Mouse (Mus musculus) C2C12 (cell line): ENCODE results near the gene Naip5. TPM values are rescaled to one million over a fixed set of nuclear protein-coding genes. Genes with fewer than 3 reads are reported as not detected.
"Not testable (repeated sequence)": the region's sequence is repeated elsewhere in the genome, so short reads cannot be mapped to it uniquely, and the experiment has no call there.

Source experiments
- H3K27me3 ChIP-seq: one replicate; pipeline ENCODE4 v1.6.1; 2011; ENCODE audit not compliant: control insufficient read depth, insufficient read depth, insufficient read length
- H3K36me3 ChIP-seq: one replicate; pipeline ENCODE4 v1.6.1; 2011; ENCODE audit not compliant: control insufficient read depth, insufficient read depth
- H3K4me3 ChIP-seq: one replicate; pipeline ENCODE4 v1.5.1; 2011; ENCODE audit warnings: mild to moderate bottlenecking, control low read depth; ENCODE audit not compliant: poor library complexity, insufficient read depth, severe bottlenecking
- H3K79me2 ChIP-seq: one replicate; pipeline ENCODE4 v1.6.1; 2011; ENCODE audit not compliant: control insufficient read depth, insufficient read depth
- H3K79me3 ChIP-seq: one replicate; pipeline ENCODE4 v1.6.1; 2011; ENCODE audit warnings: low read depth, control low read depth
- H3ac ChIP-seq: one replicate; pipeline ENCODE3; 2011; ENCODE audit warnings: low read depth; ENCODE audit not compliant: control insufficient read depth, insufficient read length
- CEBPB ChIP-seq: IDR thresholded peaks from one replicate; pipeline ENCODE4 v1.6.1; 2011; ENCODE audit warnings: low read depth, mild to moderate bottlenecking, control low read depth, moderate library complexity
- CTCF ChIP-seq: IDR thresholded peaks from one replicate; pipeline ENCODE4 v1.5.1; 2011; ENCODE audit not compliant: control insufficient read depth, insufficient read depth, insufficient read length
- FOSL1 ChIP-seq: IDR thresholded peaks from one replicate; pipeline ENCODE4 v1.8.0; 2011; ENCODE audit warnings: mild to moderate bottlenecking, low read length; ENCODE audit not compliant: poor library complexity, insufficient read depth, severe bottlenecking
- MAX ChIP-seq: IDR thresholded peaks from one replicate; pipeline ENCODE4 v1.6.1; 2011; ENCODE audit warnings: mild to moderate bottlenecking, control low read depth
- MYOD1 ChIP-seq: IDR thresholded peaks from one replicate; pipeline ENCODE4 v1.6.1; 2011; ENCODE audit warnings: low read depth; ENCODE audit not compliant: control insufficient read depth, insufficient read length
- MYOG ChIP-seq: IDR thresholded peaks from one replicate; pipeline ENCODE4 v1.6.1; 2011; ENCODE audit not compliant: control insufficient read depth, insufficient read length; ENCODE audit errors: extremely low read depth
- USF1 ChIP-seq: IDR thresholded peaks from one replicate; pipeline ENCODE4 v1.6.1; 2011; ENCODE audit warnings: low read depth, mild to moderate bottlenecking, control low read depth, moderate library complexity
- long read RNA-seq, 2 experiments: library from polyadenylated mRNA; unstranded; transcript quantifications; one replicate each; pipeline ENCODE4 v2.0.0; 2019 to 2020
- polyA plus RNA-seq: library from polyadenylated mRNA; unstranded; fragments of >200 nt; fragmentation: generic; extraction: Trizol; gene quantifications from one replicate; pipeline ENCODE4 v1.2.1, GENCODE M21; 2012; ENCODE audit warnings: missing spikeins

Naip5 gene
- 0.01 TPM for polyA plus RNA-seq
- long read RNA-seq, experiment 1: 0 reads
- long read RNA-seq, experiment 2: 0 reads

DNA sequence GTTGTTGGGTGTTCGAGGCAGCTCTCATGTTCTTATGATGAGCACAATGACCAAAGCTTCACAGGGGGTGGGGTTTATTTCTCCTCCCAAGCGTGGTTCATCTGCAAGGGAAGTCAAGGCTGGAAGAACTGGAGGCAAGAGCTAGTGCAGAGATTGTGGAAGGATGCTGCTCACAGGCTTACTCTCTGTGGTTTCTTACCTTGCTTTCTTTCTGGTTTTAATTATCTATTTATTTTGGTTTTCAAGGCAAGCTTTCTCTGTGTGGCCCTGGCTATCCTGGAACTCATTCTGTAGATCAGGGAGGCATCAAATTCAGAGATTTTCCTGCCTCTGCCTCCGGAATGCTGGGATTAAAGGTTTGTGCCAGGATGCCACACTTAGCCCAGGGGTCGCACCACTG is at the start of gene Naip5:
Gene Naip5, minus strand, starts transcription at position 101 of the 400 bp plus-strand sequence.
- not testable (repeated sequence) for H3K27me3 ChIP-seq, H3K79me2 ChIP-seq, H3K4me3 ChIP-seq, H3K79me3 ChIP-seq, H3K36me3 ChIP-seq, H3ac ChIP-seq

DNA sequence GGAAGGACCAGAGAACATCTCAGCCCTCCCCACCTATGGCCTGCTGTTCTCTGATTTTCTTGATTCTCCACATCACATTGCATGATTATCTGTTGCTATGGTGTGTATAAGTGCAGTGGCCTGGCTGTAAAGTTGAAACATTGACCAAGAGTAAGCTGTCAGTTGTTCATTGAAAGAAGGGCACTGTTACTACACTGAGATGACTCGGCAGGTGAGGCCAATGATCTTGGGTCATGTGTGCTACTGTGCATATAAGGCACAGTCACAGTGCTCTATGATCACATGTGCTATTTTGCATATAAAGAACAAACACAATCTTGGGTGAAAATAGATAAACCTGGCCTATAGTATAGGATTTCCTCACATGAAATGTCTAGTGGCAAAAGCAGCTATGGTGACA is 38.5 kb upstream of the Naip5 start:
- no peak for TF ChIP-seq CTCF
- no peak for TF ChIP-seq FOSL1
- TF ChIP-seq USF1: no peak
- no peak for TF ChIP-seq MYOG
- TF ChIP-seq CEBPB: no peak
- no peak for TF ChIP-seq MAX
- no peak for TF ChIP-seq MYOD1
- H3K27me3 ChIP-seq: no peaks in the 10 kb centered on the region
- no peak overlapping the region for H3K4me3 ChIP-seq
- no peaks in the 10 kb centered on the region for H3K79me2 ChIP-seq
- H3ac ChIP-seq: no peak overlapping the region
- no peaks in the 10 kb centered on the region for H3K79me3 ChIP-seq
- H3K36me3 ChIP-seq: no peaks in the 10 kb centered on the region

DNA sequence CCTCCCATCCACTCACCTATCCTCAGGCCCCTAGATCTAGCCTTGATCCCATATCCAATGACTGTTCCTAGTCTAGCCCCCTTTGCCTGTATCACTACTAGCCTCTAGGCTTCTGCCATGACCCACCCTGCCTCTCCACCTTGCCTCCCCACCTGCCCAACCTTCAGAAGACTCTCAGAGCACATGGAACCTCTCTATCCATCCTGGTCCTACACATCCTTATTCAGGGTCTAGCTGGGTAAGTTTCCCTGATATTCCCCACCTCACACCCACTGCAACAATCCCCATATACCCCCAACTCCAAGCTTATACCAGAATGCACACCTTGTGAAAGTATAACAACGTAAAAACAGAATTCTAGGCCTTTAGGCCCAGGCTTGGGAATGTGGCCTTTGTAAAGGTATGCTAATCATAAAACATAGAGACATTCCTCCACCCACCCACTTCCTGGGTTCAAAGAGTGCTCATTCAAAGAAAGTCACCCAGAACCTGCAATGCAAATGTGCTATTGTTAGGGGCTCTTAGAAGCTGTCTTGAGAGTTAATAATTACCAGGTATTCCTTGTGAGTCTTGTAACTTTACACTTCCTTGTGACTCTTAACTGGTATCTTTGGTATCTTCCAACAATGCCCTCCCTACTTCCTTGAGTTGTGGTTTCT is 25.5 kb upstream of the Naip5 start:
- not testable (repeated sequence) for H3K4me3 ChIP-seq, H3K27me3 ChIP-seq

DNA sequence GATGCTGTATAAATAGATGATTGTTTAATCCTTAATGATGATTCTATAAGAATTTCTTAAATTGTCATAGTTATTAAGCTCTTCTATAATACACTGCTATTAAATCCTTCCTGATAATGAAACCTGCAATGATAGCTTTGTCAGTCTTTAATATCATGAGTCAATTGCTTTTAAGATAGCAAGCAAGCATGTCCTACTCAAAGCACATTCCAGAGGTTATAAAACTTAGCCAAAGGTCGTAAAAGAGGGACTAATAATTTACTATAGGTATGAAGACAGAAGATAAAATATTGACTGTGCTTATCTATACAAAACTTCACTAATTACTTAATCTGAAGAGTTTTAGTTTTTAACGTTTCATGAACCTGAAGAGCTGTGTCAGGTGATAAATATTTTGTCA is 10.9 kb upstream of the Naip5 start:
- H3K79me3 ChIP-seq, H3K4me3 ChIP-seq, H3K36me3 ChIP-seq, H3ac ChIP-seq, H3K27me3 ChIP-seq, H3K79me2 ChIP-seq: not testable (repeated sequence)

More for the DNA sequence above, 25.5 kb upstream of the Naip5 start:
- not testable (repeated sequence) for H3ac ChIP-seq, H3K36me3 ChIP-seq, H3K79me2 ChIP-seq, H3K79me3 ChIP-seq

DNA sequence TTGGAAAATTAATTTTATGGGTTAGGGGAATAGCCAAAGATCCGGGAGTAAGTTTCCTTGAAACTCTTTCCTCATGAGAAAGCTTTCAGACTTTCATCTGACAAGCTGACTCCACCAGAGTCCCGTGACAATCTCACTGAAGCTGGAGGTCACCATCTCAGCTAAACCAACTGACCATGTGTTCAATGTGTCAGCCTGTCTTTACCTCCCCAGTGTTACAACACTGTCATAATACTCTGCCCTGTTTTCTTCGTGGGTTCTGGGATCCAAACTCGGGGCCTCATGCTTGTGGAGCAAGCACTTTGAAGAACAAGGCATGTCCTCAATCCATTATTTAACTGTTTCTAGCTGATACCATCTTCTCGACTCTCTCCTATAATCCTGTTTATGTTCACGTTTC is 9.8 kb upstream of the Naip5 start:
- H3K36me3 ChIP-seq, H3ac ChIP-seq, H3K79me3 ChIP-seq, H3K79me2 ChIP-seq, H3K4me3 ChIP-seq, H3K27me3 ChIP-seq: not testable (repeated sequence)

DNA sequence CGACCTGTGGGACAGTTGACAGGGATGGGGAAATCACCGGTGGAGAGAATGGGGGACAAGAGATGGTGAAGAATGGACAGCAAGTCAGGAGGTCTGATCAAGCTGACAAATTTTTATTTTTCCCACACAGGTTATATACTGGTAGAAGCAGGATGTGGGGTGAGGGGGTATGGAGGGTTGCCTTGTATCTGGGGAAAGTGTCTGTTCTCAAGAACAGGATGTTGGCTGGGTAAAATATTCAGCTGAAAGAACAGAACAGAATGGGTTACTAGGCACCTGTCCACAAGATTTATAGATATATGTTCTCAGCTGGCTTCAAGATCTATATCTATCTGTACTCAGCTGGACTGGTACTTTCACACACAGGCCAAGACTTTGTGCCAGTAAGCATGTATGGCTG is 5.8 kb upstream of the Naip5 start:
- not testable (repeated sequence) for H3K79me3 ChIP-seq, H3K79me2 ChIP-seq, H3K36me3 ChIP-seq, H3ac ChIP-seq, H3K27me3 ChIP-seq, H3K4me3 ChIP-seq

DNA sequence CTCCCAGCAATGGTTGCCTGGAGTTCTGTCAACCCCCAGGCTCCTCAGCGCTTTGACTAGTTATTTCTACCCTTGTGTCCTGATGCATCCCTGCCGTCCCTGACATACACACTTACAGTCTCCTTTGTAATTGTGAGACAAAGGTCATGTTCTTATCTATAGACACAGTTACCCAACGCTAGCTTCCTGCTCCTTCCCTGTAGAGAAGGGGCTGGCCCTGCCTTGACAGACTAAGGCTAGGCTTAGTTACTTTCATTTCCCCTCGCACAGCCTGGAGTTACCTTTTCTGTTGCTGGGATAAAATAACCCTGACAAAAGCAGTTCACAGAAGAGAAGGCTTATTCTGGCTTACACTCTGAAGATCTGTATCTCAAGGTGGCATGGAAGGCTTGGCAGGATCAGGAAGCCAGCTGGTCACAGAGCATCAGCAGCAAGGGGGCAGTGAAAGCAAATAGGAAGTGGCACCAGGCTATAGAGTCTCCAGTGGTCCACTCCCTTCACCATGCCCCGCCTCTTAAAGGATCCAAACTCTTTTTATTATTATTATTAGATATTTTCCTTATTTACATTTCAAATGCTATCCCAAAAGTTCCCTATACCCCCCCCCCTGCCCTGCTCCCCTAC is 885 bp upstream of the Naip5 start:
- not testable (repeated sequence) for H3K4me3 ChIP-seq, H3K27me3 ChIP-seq, H3K79me3 ChIP-seq, H3K79me2 ChIP-seq, H3K36me3 ChIP-seq, H3ac ChIP-seq
